Mouse (Mus musculus) olfactory bulb, adult 2 months (tissue): ENCODE measurements around the gene Inpp5k.

ENCODE experiments used
- CTCF ChIP-seq: fragments of 200-500 bp; IDR thresholded peaks from 2 replicates; pipeline ENCODE4 v1.5.1; 2012; ENCODE audit warnings: low read depth, mild to moderate bottlenecking, low read length, moderate library complexity; ENCODE audit not compliant: insufficient read depth
- POLR2A ChIP-seq: fragments of 200-500 bp; IDR thresholded peaks from 2 replicates; pipeline ENCODE4 v1.6.1; 2012; ENCODE audit warnings: mild to moderate bottlenecking, low read depth, low read length, moderate library complexity; ENCODE audit not compliant: insufficient read depth

GRCm38 (mm10) chr11:75693570-75693969, 62.8 kb downstream of the Inpp5k start:
- TF ChIP-seq POLR2A = no peak
- no peak for TF ChIP-seq CTCF
